Mouse (Mus musculus): Measurements from ENCODE around the gene 1700020N01Rik. TPM values are rescaled to one million over a fixed set of nuclear protein-coding genes. Genes with fewer than 3 reads are reported as not detected.

Gene 1700020N01Rik
- 0.52 TPM for polyA plus RNA-seq (2017; shearing (Covaris generic))

GRCm38 (mm10) chr10:21592896-21593380 is at the start of gene 1700020N01Rik:
1700020N01Rik (plus strand) TSS chr10:21593145.

Other genes starting within 250 kb of the 1700020N01Rik start
- not detected for gene Aldh8a1, start 215.9 kb upstream of the 1700020N01Rik start, polyA plus RNA-seq (2017; shearing (Covaris generic))

All from CD4-positive, CD25-positive, alpha-beta regulatory T cell, adult 9 weeks (primary cell).